Mouse (Mus musculus) heart, embryonic 10.5 days (tissue): ENCODE measurements around the gene Fgf6. TPM values are rescaled to one million over a fixed set of nuclear protein-coding genes. Genes with fewer than 3 reads are reported as not detected.

ENCODE experiments used
- DNase-seq: peaks from one replicate; pipeline ENCODE4 v3.0.0-alpha.2; 2017; ENCODE audit warnings: low spot score
- H3K27ac ChIP-seq: fragments of 300-500 bp; sonication (generic); 2 replicates; pipeline ENCODE4 v1.5.1; 2016; ENCODE audit warnings: mild to moderate bottlenecking
- H3K27me3 ChIP-seq: fragments of 300-500 bp; sonication (generic); 2 replicates; pipeline ENCODE4 v1.6.1; 2016; ENCODE audit warnings: mild to moderate bottlenecking; ENCODE audit not compliant: poor library complexity, insufficient read depth, severe bottlenecking
- H3K36me3 ChIP-seq: fragments of 300-500 bp; sonication (generic); 2 replicates; pipeline ENCODE4 v1.6.1; 2016; ENCODE audit warnings: mild to moderate bottlenecking, moderate library complexity
- H3K4me1 ChIP-seq: fragments of 300-500 bp; sonication (generic); 2 replicates; pipeline ENCODE4 v1.6.1; 2016; ENCODE audit warnings: mild to moderate bottlenecking
- H3K4me3 ChIP-seq: fragments of 300-500 bp; sonication (generic); 2 replicates; pipeline ENCODE4 v1.5.1; 2016; ENCODE audit warnings: mild to moderate bottlenecking, moderate library complexity
- H3K9me3 ChIP-seq: fragments of 300-500 bp; sonication (generic); 2 replicates; pipeline ENCODE4 v1.6.1; 2016; ENCODE audit warnings: mild to moderate bottlenecking, moderate library complexity
- WGBS: fragments of 180-500 bp; shearing (Covaris S2); methylation state at CpG from one replicate; pipeline ENCODE4 v1.1.7; 2016; 5-methylcytosine and 5-hydroxymethylcytosine counted together
- polyA plus RNA-seq: library from polyadenylated mRNA; unstranded; fragments of >200 nt; fragmentation: Nextera tagmentation; extraction: Ambion mirVana; gene quantifications from 2 replicates; pipeline ENCODE4 v1.2.1, GENCODE M21; 2016

The Fgf6 gene
- polyA plus RNA-seq: 0.24 and 0.30 TPM in 2 replicates

GRCm38 (mm10) chr6:127014906-127015770 is at the start of gene Fgf6:
Gene Fgf6, plus strand, starts transcription at chr6:127015586.
- DNase-seq: no peak
- Histone ChIP-seq H3K4me1 (peaks cover 24% of the 10 kb centered on the region), H3K27me3 (no peaks in the 10 kb centered on the region), H3K4me3 (peak within 1 kb of the TSS; percentile 15; the same call in 1 of the 2 replicates), H3K27ac (peak within 1 kb of the TSS; percentile 56; the same call in 1 of the 2 replicates), H3K9me3 (no peaks in the 10 kb centered on the region), H3K36me3 (no peaks in the 10 kb centered on the region)
- 65% methylated on average over 26 of the region's 26 CpGs for WGBS

- H3K4me3 ChIP-seq: no peak overlapping the region
- DNase-seq: no peak
- 56% methylated on average over 14 of the region's 14 CpGs for WGBS
- peaks cover 3% of the 10 kb centered on the region; the same call in 1 of the 2 replicates for H3K36me3 ChIP-seq
- peak overlapping the region; percentile 75 for H3K27ac ChIP-seq
- no peaks in the 10 kb centered on the region for H3K27me3 ChIP-seq
- H3K4me1 ChIP-seq: peaks cover 33% of the 10 kb centered on the region
- H3K9me3 ChIP-seq: no peaks in the 10 kb centered on the region
Observed at GRCm38 (mm10) chr6:126966241-126967026, 49.0 kb upstream of the Fgf6 start.

- Histone ChIP-seq H3K27ac (no peak overlapping the region), H3K9me3 (no peaks in the 10 kb centered on the region), H3K4me3 (no peak overlapping the region), H3K4me1 (no peaks in the 10 kb centered on the region), H3K27me3 (no peaks in the 10 kb centered on the region), H3K36me3 (no peaks in the 10 kb centered on the region)
- DNase-seq: no peak
- WGBS: 38% methylated on average over 5 of the region's 5 CpGs
Observed at GRCm38 (mm10) chr6:126981539-126982234, 33.7 kb upstream of the Fgf6 start.

- Histone ChIP-seq H3K4me1 (no peaks in the 10 kb centered on the region), H3K27ac (no peak overlapping the region), H3K9me3 (no peaks in the 10 kb centered on the region), H3K27me3 (no peaks in the 10 kb centered on the region), H3K4me3 (no peak overlapping the region), H3K36me3 (no peaks in the 10 kb centered on the region)
- DNase-seq: no peak
- WGBS: 74% methylated on average over 2 of the region's 2 CpGs
Observed at GRCm38 (mm10) chr6:126993676-126994075, 21.7 kb upstream of the Fgf6 start.

- Histone ChIP-seq H3K4me1 (no peaks in the 10 kb centered on the region), H3K36me3 (no peaks in the 10 kb centered on the region), H3K27me3 (no peaks in the 10 kb centered on the region), H3K4me3 (no peak overlapping the region), H3K9me3 (no peaks in the 10 kb centered on the region), H3K27ac (no peak overlapping the region)
- no peak for DNase-seq
- WGBS: 39% methylated on average over 3 of the region's 3 CpGs
Observed at GRCm38 (mm10) chr6:126995494-126995893, 19.9 kb upstream of the Fgf6 start.

- Histone ChIP-seq H3K27ac (no peak overlapping the region), H3K27me3 (no peaks in the 10 kb centered on the region)
- WGBS: 74% methylated on average over 5 of the region's 5 CpGs
Observed at GRCm38 (mm10) chr6:126996399-126996798, 19.0 kb upstream of the Fgf6 start.

GRCm38 (mm10) chr6:127005646-127006045 is 9.7 kb upstream of the Fgf6 start:
- 79% methylated on average over 3 of the region's 3 CpGs for WGBS
- H3K4me1 ChIP-seq: no peaks in the 10 kb centered on the region
- H3K27ac ChIP-seq: no peak overlapping the region
- H3K27me3 ChIP-seq: no peaks in the 10 kb centered on the region
- no peak for DNase-seq
- H3K4me3 ChIP-seq: no peak overlapping the region
- no peaks in the 10 kb centered on the region for H3K36me3 ChIP-seq
- no peaks in the 10 kb centered on the region for H3K9me3 ChIP-seq

More at GRCm38 (mm10) chr6:126996399-126996798, 19.0 kb upstream of the Fgf6 start:
- Histone ChIP-seq H3K4me3 (no peak overlapping the region), H3K36me3 (no peaks in the 10 kb centered on the region), H3K9me3 (no peaks in the 10 kb centered on the region), H3K4me1 (no peaks in the 10 kb centered on the region)
- no peak for DNase-seq

- Histone ChIP-seq H3K36me3 (no peaks in the 10 kb centered on the region), H3K4me1 (no peaks in the 10 kb centered on the region), H3K27ac (no peak overlapping the region), H3K27me3 (no peaks in the 10 kb centered on the region), H3K9me3 (no peaks in the 10 kb centered on the region), H3K4me3 (no peak overlapping the region)
- no peak for DNase-seq
- WGBS: 78% methylated on average over 3 of the region's 3 CpGs
Observed at GRCm38 (mm10) chr6:127006551-127006950, 8.8 kb upstream of the Fgf6 start.

- no peak for DNase-seq
- 86% methylated on average over 13 of the region's 13 CpGs for WGBS
- no peak overlapping the region for H3K4me3 ChIP-seq
- H3K36me3 ChIP-seq: no peaks in the 10 kb centered on the region
- H3K4me1 ChIP-seq: peaks cover 4% of the 10 kb centered on the region
- no peaks in the 10 kb centered on the region for H3K9me3 ChIP-seq
- no peak overlapping the region for H3K27ac ChIP-seq
- H3K27me3 ChIP-seq: no peaks in the 10 kb centered on the region
Observed at GRCm38 (mm10) chr6:127010021-127010420, 5.4 kb upstream of the Fgf6 start.

GRCm38 (mm10) chr6:127011947-127012535 is 3.3 kb upstream of the Fgf6 start:
- no peaks in the 10 kb centered on the region for H3K36me3 ChIP-seq
- no peak for DNase-seq
- 81% methylated on average over 13 of the region's 13 CpGs for WGBS
- H3K27ac ChIP-seq: no peak overlapping the region
- no peak overlapping the region for H3K4me3 ChIP-seq
- no peaks in the 10 kb centered on the region for H3K9me3 ChIP-seq
- no peaks in the 10 kb centered on the region for H3K27me3 ChIP-seq
- H3K4me1 ChIP-seq: peaks cover 11% of the 10 kb centered on the region

- Histone ChIP-seq H3K27me3 (no peaks in the 10 kb centered on the region), H3K4me1 (peaks cover 31% of the 10 kb centered on the region), H3K27ac (peak overlapping the region; percentile 59), H3K36me3 (no peaks in the 10 kb centered on the region), H3K4me3 (peak overlapping the region; percentile 32), H3K9me3 (no peaks in the 10 kb centered on the region)
- DNase-seq: no peak
- 2% methylated on average over 6 of the region's 6 CpGs for WGBS
Observed at GRCm38 (mm10) chr6:127019254-127019653, 3.9 kb downstream of the Fgf6 start.

GRCm38 (mm10) chr6:127020431-127020830 is 5.0 kb downstream of the Fgf6 start:
- peaks cover 29% of the 10 kb centered on the region for H3K4me1 ChIP-seq
- 19% methylated on average over 13 of the region's 13 CpGs for WGBS
- 0 out of 2 replicates have a peak overlapping the region, but pooled peaks have one; percentile 10 for H3K4me3 ChIP-seq
- no peak overlapping the region for H3K27ac ChIP-seq
- DNase-seq: no peak
- no peaks in the 10 kb centered on the region for H3K9me3 ChIP-seq
- H3K36me3 ChIP-seq: no peaks in the 10 kb centered on the region
- no peaks in the 10 kb centered on the region for H3K27me3 ChIP-seq
